Mouse (Mus musculus): ENCODE measurements around the gene Gm39115.
A peak's percentile ranks its signal among the peaks of the same experiment; 100 is the strongest.

Gene Gm39115

DNA sequence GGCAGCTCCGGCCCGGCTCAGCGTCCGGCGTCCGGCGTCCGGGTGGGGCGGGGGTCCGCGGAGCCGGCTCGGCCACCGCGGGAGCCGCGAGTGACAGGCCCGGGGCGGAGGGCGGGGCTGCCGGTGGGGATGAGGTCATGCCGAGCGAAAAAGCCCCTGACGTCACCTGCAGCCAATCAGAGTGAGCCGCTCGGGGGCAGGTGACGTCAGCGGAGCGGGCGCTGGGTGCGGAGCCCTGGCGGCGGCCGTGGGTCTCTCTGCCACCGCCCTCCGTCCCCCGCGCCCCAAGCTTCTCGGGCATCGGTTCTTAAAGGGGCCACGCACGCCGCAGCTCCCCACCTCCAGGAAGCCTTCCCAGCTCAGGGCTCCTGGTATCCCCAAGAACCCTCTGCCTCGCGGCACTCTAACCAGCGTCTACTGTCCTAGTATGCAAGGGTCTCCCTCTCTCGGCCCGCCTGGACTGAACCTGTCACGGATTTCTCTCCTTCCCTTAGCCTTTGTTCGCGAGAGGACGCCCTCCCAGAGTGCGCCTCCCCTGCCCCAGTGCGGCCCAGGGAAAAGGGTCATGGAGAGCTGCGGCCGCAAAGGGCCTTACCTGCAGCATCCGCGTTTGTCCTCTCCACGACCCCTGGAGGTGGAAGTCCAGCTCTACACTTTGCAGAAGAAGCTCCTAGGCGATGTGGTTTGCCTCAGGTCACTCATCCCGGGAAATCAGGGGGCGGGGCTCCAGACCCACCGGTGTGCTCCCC, 40.5 kb downstream of the Gm39115 start, which contains the start of gene Dusp8:
Dusp8 (minus strand) TSS at position 661 of the 749 bp plus-strand sequence.
- DNase-seq (ENCODE audit: low spot score) = peak; percentile 83

DNA sequence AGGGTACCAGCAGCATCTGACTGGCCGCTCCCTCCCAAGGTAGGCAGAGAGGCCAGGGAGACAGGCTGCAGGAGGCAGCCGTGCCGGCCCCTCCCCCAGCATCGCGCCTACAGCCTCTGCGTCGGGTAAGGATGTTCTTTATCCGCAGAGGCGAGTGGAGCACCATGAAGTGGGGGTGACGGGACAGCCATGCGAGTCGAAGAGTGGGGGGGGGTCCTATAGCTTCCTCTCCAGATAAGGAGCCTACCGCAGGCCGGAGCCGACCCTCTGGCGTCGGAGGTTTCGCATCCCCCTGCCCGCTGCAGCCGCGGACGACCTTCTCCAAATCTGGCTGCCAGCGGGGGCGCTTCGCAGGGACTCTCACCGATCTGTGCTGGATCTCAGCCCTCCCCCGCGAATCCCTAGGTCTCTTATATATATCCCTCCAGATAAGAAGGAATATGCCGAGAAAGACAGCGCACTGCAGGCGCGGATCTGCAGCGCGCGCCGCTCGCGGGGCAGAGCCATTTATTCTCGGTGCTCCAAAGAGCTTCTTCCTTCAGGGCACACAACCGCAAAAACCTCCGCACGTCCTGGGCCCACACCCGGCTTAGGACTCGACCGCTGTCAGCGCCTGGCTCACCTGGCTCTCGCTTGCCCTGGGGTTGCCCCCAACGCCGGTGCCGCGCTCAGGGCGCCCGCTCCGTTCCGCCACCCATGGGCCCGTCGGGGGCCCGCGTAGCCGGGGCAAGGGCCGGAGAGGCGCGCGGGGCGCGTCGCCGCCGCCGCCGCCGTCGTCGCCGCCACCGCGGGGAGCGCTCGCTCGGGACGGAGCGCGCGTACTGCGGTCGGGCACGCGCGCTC, 41.3 kb downstream of the Gm39115 start:
- DNase-seq (ENCODE audit: low spot score) = peak; percentile 20

DNA sequence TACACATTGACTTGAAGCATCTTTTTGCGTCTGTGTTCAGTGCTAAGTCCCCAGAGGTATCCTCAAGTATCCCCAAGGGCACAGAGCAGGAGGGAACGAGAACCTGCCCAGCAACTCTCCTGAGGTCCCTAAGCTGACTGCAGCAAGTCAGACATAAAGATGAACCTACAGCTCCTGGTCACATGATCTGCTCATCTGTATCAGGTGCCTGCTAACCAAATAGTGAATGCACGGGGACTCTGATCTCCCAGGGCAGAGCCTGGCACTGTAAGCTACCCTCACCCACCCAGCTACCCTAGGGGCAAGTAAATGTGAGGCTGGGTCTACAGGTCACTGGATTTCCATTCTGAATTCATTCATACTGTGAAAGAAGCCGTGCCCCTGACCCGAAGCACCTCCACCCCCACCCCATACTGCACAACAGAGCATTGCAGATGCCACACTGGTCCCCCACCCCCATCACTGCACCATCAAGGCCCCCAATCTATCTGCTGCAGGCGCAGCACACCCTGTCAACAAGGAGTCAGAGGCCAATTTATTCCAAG, 42.1 kb downstream of the Gm39115 start:
- DNase-seq (ENCODE audit: low spot score) = no peak

DNA sequence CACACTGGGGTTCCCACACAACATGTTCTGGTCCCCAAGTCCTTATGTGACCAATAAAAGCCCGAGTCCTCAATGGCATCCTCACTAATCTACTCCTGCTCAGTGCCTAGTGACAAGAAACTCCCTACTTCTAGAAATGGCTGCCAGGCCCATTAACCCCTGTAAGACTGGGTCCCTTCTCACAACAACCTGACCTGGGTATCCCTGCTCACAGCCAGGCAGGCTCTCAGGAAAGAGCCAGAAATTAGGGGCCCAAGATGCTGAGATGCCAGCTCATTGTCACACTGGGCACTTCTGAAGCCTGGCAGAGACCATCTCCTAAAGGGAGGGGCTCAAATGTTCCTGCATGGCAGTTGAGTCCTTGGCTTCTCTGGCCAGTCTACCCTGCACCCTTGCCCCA, 42.8 kb downstream of the Gm39115 start:
- no peak for DNase-seq (ENCODE audit: low spot score)

DNA sequence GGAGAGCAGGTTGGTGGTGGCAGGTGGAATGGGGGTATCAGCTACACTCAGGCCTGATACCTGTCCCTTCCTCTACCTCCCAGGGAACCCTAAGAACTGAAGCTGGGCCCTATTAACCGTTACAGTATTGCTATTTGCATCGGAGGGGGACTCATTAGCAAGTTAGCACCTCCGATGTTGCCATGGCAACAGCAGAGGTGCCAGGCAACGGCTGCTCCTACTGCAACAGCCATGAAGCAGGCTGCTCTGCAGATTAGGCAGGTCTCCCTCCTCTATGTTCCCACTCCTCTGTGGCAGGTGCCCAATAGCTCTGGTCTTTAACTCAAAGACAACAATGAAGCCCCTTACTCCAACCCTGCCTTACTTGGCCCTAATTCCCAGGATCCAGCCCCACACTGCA, 44.0 kb downstream of the Gm39115 start:
- DNase-seq (ENCODE audit: low spot score) = no peak

DNA sequence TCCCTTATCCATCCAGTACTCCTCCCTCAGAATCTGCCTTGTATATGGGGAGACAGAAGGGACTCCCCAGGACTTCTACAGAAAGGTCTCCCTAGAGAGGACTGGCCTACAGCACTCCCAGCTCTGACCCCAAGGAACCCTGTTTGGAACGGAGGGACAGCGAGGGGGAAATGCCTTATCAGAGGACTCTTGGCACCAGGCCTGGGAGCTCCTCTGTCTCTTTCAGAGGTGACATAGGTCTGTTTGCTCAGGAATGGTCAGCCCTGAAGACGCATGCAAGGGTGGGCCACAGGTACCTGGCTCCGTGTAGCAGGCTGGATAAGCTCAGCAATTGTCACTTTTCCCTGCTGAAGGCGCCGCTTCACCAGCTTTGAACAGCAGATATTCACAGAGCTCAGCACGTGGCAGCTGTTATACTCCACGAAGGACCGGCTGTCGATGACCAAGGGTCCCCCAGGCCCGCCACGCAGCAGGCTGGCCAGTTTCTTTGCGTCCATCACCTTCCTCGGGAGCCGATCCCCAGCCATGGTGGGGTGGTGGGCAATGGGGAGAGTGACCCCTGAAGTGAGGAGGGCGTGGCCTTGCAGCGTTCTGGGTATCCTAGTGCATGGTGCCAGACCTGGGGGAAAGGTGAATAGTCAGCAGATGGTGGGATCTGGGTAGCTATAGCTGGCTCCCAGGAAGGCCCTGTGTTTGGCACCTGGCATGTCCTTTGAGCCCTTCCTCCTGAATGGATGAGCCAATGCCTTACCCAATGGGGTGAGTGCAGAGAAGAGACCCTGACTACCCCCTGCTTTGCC, 46.0 kb downstream of the Gm39115 start:
- DNase-seq (ENCODE audit: low spot score) = no peak

DNA sequence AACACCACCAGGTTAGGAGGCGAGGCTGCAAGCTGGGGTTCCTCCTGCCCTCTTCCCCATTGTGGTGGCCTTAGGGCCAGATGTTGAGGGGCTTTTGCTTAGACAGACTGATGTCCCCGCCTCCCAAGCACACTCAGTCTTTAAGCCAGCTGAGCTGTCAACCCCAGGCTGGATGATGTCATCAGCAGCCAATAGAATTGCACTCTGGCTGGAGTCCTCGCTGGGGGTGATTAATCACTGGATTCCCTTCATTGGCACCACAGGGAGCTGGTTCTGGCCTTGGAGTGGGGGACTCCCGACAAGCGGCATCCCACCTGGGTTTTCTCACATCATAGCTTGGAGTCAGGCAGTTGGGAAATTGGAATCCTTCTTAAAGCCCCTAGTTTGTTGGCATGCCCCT, 46.9 kb downstream of the Gm39115 start:
- no peak for DNase-seq (ENCODE audit: low spot score)

DNA sequence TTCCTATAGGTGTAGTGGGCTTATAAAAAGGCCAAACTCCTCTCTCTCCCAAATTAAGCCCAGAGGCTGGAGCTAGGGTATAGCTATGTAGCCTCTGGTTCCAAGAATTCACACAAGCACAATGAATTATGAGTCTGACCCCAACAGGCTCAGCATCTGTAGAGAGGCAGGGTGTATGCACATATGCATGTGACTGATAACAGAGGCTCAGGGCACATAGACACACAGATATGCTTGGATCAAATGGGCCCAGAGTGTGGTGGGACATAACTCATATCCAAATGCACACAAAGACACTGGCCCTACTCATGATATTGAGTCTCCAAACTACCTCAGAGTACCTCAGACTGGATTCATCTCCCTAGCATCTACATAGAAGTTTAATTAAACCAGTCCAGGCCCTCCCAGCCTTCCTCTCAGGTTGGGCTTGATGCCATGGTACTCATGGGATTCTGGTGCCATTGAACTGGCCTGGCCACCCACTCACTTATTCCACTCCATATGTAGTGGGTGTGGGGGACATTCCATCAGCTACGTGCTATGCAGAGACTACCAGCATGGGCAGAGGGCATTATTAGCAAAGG, 48.7 kb downstream of the Gm39115 start:
- DNase-seq (ENCODE audit: low spot score) = no peak

DNA sequence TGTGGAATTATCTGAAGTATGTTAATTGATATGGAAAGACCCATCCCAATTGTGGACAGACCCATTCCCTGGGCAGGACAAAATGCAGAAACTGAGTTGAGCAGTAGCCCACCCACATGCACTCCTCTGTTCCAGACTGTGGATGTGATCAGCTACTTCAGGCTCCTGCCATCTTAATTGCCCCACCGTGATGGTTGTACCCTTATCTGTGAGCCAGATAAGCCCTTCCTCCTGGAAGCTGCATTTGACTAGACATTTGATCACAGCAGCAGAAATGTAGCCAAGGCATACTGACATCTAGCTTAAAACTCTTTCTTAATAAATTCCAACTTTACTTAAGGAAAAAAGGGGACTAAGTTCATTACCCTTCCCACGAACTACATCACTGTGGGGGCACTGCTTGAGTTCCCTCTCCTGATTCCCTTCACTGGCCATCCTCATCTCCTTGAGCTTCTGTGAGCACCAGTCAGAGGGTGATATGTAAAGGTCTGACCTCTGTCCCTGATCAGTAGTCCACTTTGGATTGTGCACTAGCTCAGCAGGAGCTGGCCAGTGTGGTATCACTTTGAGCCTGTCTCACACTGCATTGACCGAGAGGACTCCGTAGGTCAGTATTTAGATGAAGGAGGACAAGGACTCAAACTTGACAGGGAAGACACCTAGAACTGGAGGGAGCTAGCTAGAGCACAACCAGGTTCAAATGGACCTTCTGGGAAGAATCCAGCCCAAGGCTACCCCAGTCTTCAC, 49.5 kb downstream of the Gm39115 start:
- no peak for DNase-seq (ENCODE audit: low spot score)

Data from urinary bladder, postnatal 25 days (tissue).